ENCODE assay signal across 13 mouse cellular contexts in the genomic region with DNA sequence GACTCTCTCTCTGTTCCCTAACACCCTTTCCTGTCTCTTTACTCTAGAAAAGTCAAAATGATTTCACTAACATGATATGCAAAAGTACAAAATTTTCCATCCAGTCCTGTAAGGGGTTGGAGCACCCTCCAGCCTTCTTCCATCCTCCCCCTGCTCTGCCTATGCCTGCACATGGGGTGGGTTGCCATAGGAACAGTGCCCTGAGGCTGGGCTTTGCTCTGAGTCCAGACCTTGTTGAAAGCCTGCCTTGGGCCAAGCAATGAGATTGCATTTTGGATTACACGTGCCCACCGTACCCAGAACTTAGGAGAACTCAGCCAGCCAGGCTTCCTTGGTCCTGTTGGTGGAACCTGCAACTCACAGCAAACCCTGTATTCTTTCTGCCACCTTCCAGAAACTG. TPM values are rescaled to one million over a fixed set of nuclear protein-coding genes. Genes with fewer than 3 reads are reported as not detected.
DNase-seq lines count a peak whose midpoint lies in the region; ATAC-seq lines count a peak whose summit lies in the region.
"Had no signal": no experiment of that assay in that cellular context is flagged by ENCODE, and none has a peak within 500 bp of the region (broad histone marks: within the 10 kb centered on the region; RNA-seq: fewer than 3 reads in every experiment).

No protein-coding gene starts in this region.

- peak; percentile 54 for DNase-seq in hindbrain, embryonic 11.5 days (ENCODE audit: low spot score)
- DNase-seq in hindbrain, embryonic 14.5 days (ENCODE audit: low spot score), result no peak
- DNase-seq in adrenal gland, postnatal 14 days, result peak; percentile 68
- DNase-seq in yolk sac, embryonic 10.5 days (ENCODE audit: low spot score), result no peak
- DNase-seq: gastrocnemius, postnatal 25 days; kidney, adult 11 months; right cerebral cortex, postnatal 14 days had no signal

- no peak overlapping the region for H3K4me2 ChIP-seq in hindbrain, embryonic 11.5 days (replicated peaks; ENCODE audit: low read depth, low read length)
- H3K4me2 ChIP-seq in hindbrain, embryonic 14.5 days (replicated peaks), result no peak overlapping the region
- no peak overlapping the region for H3K4me2 ChIP-seq in embryonic facial prominence, embryonic 13.5 days
- no peak overlapping the region for H3K4me2 ChIP-seq in midbrain, embryonic 15.5 days
- H3K4me2 ChIP-seq: limb, embryonic 13.5 days had no signal

- no peak for ATAC-seq in hindbrain, embryonic 11.5 days (ENCODE audit: low FRiP score)
- ATAC-seq in hindbrain, embryonic 14.5 days (ENCODE audit: low FRiP score), result no peak
- ATAC-seq in embryonic facial prominence, embryonic 13.5 days (ENCODE audit: insufficient number of reproducible peaks, insufficient read depth, low FRiP score, low TSS enrichment, low read depth), result 0 out of 2 replicates have a peak, but pooled peaks have one; percentile 8
- ATAC-seq in midbrain, embryonic 15.5 days (replicated peaks), result peak; percentile 80
- ATAC-seq in erythroblast, adult 5-6 weeks (replicated peaks; ENCODE audit: low FRiP score, poor library complexity, severe bottlenecking), result no peak
- ATAC-seq in activated CD4-positive, CD25-positive, alpha-beta regulatory T cell, adult 4 months, result no peak

- no peaks in the 10 kb centered on the region for H3K4me1 ChIP-seq in hindbrain, embryonic 11.5 days (replicated peaks; ENCODE audit: control insufficient read depth, insufficient read depth, low read length)
- peaks cover 31% of the 10 kb centered on the region for H3K4me1 ChIP-seq in hindbrain, embryonic 14.5 days (replicated peaks; ENCODE audit: control insufficient read depth, insufficient read depth, low read length)
- peaks cover 23% of the 10 kb centered on the region for H3K4me1 ChIP-seq in embryonic facial prominence, embryonic 13.5 days
- peaks cover 42% of the 10 kb centered on the region for H3K4me1 ChIP-seq in midbrain, embryonic 15.5 days

- H3K27ac ChIP-seq in hindbrain, embryonic 11.5 days (ENCODE audit: low read depth, low read length), result no peak overlapping the region
- no peak overlapping the region for H3K27ac ChIP-seq in hindbrain, embryonic 14.5 days
- H3K27ac ChIP-seq in embryonic facial prominence, embryonic 13.5 days, result no peak overlapping the region
- no peak overlapping the region for H3K27ac ChIP-seq in midbrain, embryonic 15.5 days
- H3K27ac ChIP-seq: limb, embryonic 13.5 days had no signal

- no peak overlapping the region for H3K4me3 ChIP-seq in hindbrain, embryonic 11.5 days (ENCODE audit: low read depth, low read length)
- no peak overlapping the region for H3K4me3 ChIP-seq in hindbrain, embryonic 14.5 days (replicated peaks; ENCODE audit: low read length)
- no peak overlapping the region for H3K4me3 ChIP-seq in embryonic facial prominence, embryonic 13.5 days
- no peak overlapping the region for H3K4me3 ChIP-seq in midbrain, embryonic 15.5 days
- H3K4me3 ChIP-seq: limb, embryonic 13.5 days; megakaryocyte, embryonic 14.5 days had no signal

- H3K9me3 ChIP-seq in hindbrain, embryonic 11.5 days (ENCODE audit: control insufficient read depth, low read length), result no peaks in the 10 kb centered on the region
- no peaks in the 10 kb centered on the region for H3K9me3 ChIP-seq in hindbrain, embryonic 14.5 days (ENCODE audit: control insufficient read depth, low read length)
- H3K9me3 ChIP-seq in embryonic facial prominence, embryonic 13.5 days, result no peaks in the 10 kb centered on the region
- H3K9me3 ChIP-seq in midbrain, embryonic 15.5 days, result no peaks in the 10 kb centered on the region
- H3K9me3 ChIP-seq: limb, embryonic 13.5 days; megakaryocyte, embryonic 14.5 days had no signal

- H3K9ac ChIP-seq in hindbrain, embryonic 11.5 days (ENCODE audit: low read depth, low read length), result no peak overlapping the region
- no peak overlapping the region for H3K9ac ChIP-seq in hindbrain, embryonic 14.5 days
- 0 out of 2 replicates have a peak overlapping the region, but pooled peaks have one; percentile 21 for H3K9ac ChIP-seq in embryonic facial prominence, embryonic 13.5 days
- H3K9ac ChIP-seq in midbrain, embryonic 15.5 days, result peak overlapping the region; percentile 12; the same call in 1 of the 2 replicates
- H3K9ac ChIP-seq: limb, embryonic 13.5 days had no signal

- no peaks in the 10 kb centered on the region for H3K36me3 ChIP-seq in hindbrain, embryonic 11.5 days (ENCODE audit: control insufficient read depth, insufficient read depth, low read length)
- H3K36me3 ChIP-seq in hindbrain, embryonic 14.5 days (replicated peaks; ENCODE audit: control insufficient read depth, insufficient read depth), result no peaks in the 10 kb centered on the region
- no peaks in the 10 kb centered on the region for H3K36me3 ChIP-seq in embryonic facial prominence, embryonic 13.5 days
- H3K36me3 ChIP-seq in midbrain, embryonic 15.5 days (replicated peaks), result no peaks in the 10 kb centered on the region
- H3K36me3 ChIP-seq: limb, embryonic 13.5 days had no signal

- 41% methylated on average over 2 of the region's 2 CpGs for WGBS in hindbrain, embryonic 11.5 days
- 29% methylated on average over 2 of the region's 2 CpGs for whole genome bisulfite sequencing in hindbrain, embryonic 14.5 days
- WGBS in embryonic facial prominence, embryonic 13.5 days, result 18% methylated on average over 2 of the region's 2 CpGs
- 16% methylated on average over 2 of the region's 2 CpGs for WGBS in midbrain, embryonic 15.5 days

- no peaks in the 10 kb centered on the region for H3K27me3 ChIP-seq in hindbrain, embryonic 11.5 days (ENCODE audit: control insufficient read depth, insufficient read depth, low read length)
- no peaks in the 10 kb centered on the region for H3K27me3 ChIP-seq in hindbrain, embryonic 14.5 days (ENCODE audit: control insufficient read depth, insufficient read depth, low read length)
- no peaks in the 10 kb centered on the region for H3K27me3 ChIP-seq in embryonic facial prominence, embryonic 13.5 days
- no peaks in the 10 kb centered on the region; the same call in 1 of the 2 replicates for H3K27me3 ChIP-seq in midbrain, embryonic 15.5 days (replicated peaks)
- H3K27me3 ChIP-seq: limb, embryonic 13.5 days had no signal

RNA-seq across cellular contexts. Expression of gene Abtb1, which starts 48.5 kb away (rescaled TPM):
- 16.1 and 18.4 TPM in 2 replicates for polyA plus RNA-seq in hindbrain, embryonic 11.5 days (2014; fragmentation: Nextera tagmentation; extraction: Ambion mirVana)
- 28.1 and 33.8 TPM in 2 replicates for polyA plus RNA-seq in hindbrain, embryonic 14.5 days (2014; fragmentation: Nextera tagmentation; extraction: Ambion mirVana)
- total RNA-seq in adrenal gland, postnatal 14 days (2021), result 22.7 and 30.5 TPM in 2 replicates
- 33.8 and 34.4 TPM in 2 replicates for polyA plus RNA-seq in embryonic facial prominence, embryonic 13.5 days (2015; fragmentation: Nextera tagmentation; extraction: Ambion mirVana)
- 40.4 and 42.5 TPM in 2 replicates for polyA plus RNA-seq in midbrain, embryonic 15.5 days (2015; fragmentation: Nextera tagmentation; extraction: Ambion mirVana)
- 78.6 and 90.1 TPM in 2 replicates for total RNA-seq in erythroblast, adult 5-6 weeks (2015; ENCODE audit: low replicate concordance)
- total RNA-seq in erythroblast, adult 5-6 weeks (2017; ENCODE audit: low replicate concordance), result 218 and 344 TPM in 2 replicates
- 10 to 100 TPM; 42.8 to 57.5 TPM for polyA plus RNA-seq in activated CD4-positive, CD25-positive, alpha-beta regulatory T cell, adult 4 months (2017; shearing (Covaris generic))

Comparison
In these comparisons a context has a peak if more than half of its experiments do, and no peak if none do; other contexts are left out.
1. DNase-seq: peak in hindbrain, embryonic 11.5 days (single experiment) and adrenal gland, postnatal 14 days (single experiment); none in hindbrain, embryonic 14.5 days (single experiment) and yolk sac, embryonic 10.5 days (single experiment).
2. ATAC-seq: peak in embryonic facial prominence, embryonic 13.5 days (single experiment) and midbrain, embryonic 15.5 days (single experiment); none in hindbrain, embryonic 11.5 days (single experiment), hindbrain, embryonic 14.5 days (single experiment), erythroblast, adult 5-6 weeks (single experiment) and activated CD4-positive, CD25-positive, alpha-beta regulatory T cell, adult 4 months (single experiment).
3. H3K9ac ChIP-seq: peak in embryonic facial prominence, embryonic 13.5 days (single experiment) and midbrain, embryonic 15.5 days (single experiment); none in hindbrain, embryonic 11.5 days (single experiment) and hindbrain, embryonic 14.5 days (single experiment).